Mouse (Mus musculus) right cerebral cortex, postnatal 25 days (tissue): ENCODE results near the gene Gngt1.

Experiments used
- DNase-seq: peaks from one replicate; pipeline ENCODE4 v3.0.0; 2022

Gene Gngt1

GRCm38 (mm10) chr6:3993492-3993891 lies at the start of gene Gngt1:
Gene Gngt1 (plus strand): TSS chr6:3993792.
- DNase-seq, result no peak

DNA sequence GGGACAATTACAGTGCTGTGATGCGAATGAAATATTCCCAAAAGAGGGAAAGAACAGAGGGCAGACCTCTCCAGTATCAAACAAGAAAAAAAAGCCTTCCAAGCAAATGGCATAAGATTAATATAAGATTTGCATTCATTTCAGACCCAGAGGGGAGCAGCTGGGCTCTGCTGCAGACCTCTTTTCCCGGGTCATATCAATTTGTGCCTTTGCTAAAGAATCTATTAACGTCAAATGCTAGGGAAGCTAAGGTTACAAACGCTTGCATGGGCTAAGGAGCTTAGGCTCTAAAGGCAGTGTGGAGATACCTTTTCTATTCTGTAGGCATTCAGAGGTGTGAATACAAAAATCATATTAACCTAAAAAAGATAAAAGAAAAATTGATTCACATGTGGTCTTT lies 38.6 kb upstream of the Gngt1 start:
- DNase-seq, result no peak

- DNase-seq, result peak; percentile 5
Observed at GRCm38 (mm10) chr6:3967676-3968626, 25.6 kb upstream of the Gngt1 start.

DNA sequence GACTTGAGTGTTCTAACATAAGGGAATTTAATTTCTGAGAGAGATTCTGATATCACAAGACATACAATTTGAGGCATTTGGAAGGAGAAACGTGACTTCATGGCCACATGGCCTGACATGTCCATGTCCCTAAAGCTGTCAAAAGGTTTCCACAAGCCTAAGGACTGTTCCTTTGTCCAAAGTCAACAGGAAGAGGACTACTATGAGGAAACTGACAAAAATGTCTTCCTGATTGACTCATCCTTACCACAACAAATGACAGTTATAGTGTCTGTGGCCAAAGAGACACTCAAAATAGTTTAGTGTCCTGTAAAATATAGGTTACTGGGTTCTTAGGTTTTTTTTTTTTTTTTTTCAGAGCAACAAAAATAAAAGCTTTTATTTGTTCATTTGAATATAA lies 19.9 kb upstream of the Gngt1 start:
- DNase-seq, result no peak

- DNase-seq, result no peak
Observed at GRCm38 (mm10) chr6:3982661-3983284, 10.8 kb upstream of the Gngt1 start.

DNA sequence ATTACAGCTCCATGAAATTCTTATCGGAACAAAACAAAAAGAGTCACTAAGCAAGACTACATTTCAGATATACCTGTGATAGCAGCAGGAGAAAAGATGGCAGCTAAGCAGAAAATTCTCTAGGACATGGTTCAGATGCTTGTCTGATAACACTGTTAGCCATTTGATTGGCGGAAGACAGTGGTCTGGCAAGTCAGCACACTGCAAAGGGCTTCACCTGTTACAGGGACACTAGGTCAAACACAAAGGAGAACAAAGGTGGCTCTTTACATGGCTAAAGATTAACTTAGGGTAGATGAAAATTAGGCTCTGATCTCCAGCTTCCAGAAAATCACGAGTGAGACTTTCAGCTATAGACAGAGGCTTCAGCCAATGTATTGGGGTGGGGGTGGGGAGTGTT lies 4.8 kb upstream of the Gngt1 start, which contains the start of gene Tfpi2:
TSS of gene Tfpi2 (minus strand) at position 170 of the 400 bp plus-strand sequence.
- no peak for DNase-seq

DNA sequence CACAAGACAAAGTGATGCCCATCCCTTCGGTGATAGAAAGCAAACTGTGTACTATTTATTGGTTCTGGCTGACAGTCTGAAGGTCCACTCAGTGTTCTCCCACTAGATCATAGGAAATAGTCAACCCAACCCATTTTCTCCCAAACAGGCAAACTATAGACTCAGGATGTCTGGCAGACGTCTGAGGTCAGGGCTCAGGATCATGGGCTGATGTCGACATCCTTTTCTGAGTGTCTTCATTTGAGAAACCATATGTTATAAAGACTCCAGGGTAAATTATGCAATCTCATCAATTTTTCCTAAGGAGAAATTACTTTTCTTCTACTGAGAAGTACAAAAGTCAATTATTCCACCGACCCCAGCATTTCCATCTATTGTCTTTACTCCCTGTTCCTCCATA lies 4.5 kb downstream of the Gngt1 start:
- DNase-seq, result no peak

GRCm38 (mm10) chr6:3999296-3999695 lies 5.7 kb downstream of the Gngt1 start:
- no peak for DNase-seq

- DNase-seq, result no peak
Observed at GRCm38 (mm10) chr6:4000716-4001115, 7.1 kb downstream of the Gngt1 start.

DNA sequence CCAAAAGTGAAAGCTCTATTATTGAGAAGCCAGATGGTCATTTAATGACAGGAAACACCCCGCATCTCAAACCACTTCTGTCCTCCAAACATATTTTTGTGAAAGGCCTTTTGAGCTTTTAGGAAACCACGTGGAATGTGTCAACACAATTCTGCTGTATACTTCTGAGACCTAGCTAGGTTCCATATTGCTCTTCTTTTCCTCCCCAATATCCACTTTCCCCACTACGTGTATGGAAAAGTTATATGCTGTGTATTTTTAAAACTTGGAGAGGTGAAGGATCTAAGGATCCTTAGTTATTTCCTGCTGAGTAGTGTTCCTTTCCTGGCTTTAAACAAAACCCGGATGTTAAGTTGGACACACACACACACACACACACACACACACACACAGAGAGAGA lies 9.9 kb downstream of the Gngt1 start:
- no peak for DNase-seq

- DNase-seq, result peak; percentile 21
Observed at GRCm38 (mm10) chr6:4003890-4004306, 10.3 kb downstream of the Gngt1 start, which contains the start of gene Gng11. Gene Gng11 (plus strand): TSS chr6:4003904.

GRCm38 (mm10) chr6:4004808-4005207 lies 11.2 kb downstream of the Gngt1 start:
- DNase-seq, result no peak

GRCm38 (mm10) chr6:4008501-4009040 lies 15.0 kb downstream of the Gngt1 start:
- DNase-seq, result no peak

GRCm38 (mm10) chr6:4009548-4009947 lies 16.0 kb downstream of the Gngt1 start:
- DNase-seq, result no peak

- DNase-seq, result no peak
Observed at GRCm38 (mm10) chr6:4022645-4023044, 29.1 kb downstream of the Gngt1 start.

DNA sequence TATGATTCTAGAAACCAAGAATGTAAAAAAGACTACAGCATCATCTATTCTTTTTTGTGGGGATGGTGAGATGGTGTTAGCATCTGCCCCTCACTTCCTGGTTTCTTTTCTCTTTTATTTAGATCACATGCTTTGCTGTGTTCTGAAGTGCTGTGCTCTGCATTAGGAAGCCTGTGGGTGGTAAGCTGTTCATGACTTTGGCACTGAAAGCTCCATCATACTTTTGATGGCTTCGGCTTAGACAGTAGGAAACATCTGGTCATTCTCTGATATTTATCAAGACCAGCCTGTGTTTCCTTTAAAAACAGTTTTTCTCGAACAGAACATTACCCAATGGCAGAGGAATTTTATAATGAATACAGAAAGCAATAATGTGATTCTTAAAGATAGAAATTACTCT lies 32.8 kb downstream of the Gngt1 start:
- no peak for DNase-seq

GRCm38 (mm10) chr6:4030956-4031355 lies 37.4 kb downstream of the Gngt1 start:
- DNase-seq, result no peak

DNA sequence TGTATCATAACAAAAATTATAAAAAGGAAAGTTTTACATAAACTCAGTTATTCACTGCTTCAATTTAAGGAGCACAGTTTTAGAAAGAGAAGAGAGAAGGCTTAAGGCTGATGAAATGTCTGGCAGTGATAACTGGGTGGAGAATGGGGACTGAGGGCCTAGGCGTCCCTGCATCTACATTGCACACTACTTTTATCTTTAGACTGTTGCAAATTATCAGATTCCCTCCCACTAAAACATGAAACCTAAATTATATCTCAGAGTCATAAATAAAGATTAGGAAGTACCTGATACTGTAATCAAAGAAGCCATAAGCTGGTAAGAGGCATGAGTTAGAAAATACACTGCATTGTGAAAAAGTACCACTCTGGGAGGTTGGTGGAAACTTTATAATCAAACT lies 48.2 kb downstream of the Gngt1 start:
- DNase-seq, result no peak
